Mouse (Mus musculus) mesoderm, embryonic 11.5 days (tissue): ENCODE results near the gene Tubg2.
A peak's percentile ranks its signal among the peaks of the same experiment; 100 is the strongest.
"Not testable (repeated sequence)": the region's sequence is repeated elsewhere in the genome, so short reads cannot be mapped to it uniquely, and the experiment has no call there.

Experiments
- DNase-seq: peaks from one replicate; pipeline ENCODE4 v3.0.0-alpha.2; 2012; ENCODE audit warnings: low read depth, low spot score

The Tubg2 gene

DNA sequence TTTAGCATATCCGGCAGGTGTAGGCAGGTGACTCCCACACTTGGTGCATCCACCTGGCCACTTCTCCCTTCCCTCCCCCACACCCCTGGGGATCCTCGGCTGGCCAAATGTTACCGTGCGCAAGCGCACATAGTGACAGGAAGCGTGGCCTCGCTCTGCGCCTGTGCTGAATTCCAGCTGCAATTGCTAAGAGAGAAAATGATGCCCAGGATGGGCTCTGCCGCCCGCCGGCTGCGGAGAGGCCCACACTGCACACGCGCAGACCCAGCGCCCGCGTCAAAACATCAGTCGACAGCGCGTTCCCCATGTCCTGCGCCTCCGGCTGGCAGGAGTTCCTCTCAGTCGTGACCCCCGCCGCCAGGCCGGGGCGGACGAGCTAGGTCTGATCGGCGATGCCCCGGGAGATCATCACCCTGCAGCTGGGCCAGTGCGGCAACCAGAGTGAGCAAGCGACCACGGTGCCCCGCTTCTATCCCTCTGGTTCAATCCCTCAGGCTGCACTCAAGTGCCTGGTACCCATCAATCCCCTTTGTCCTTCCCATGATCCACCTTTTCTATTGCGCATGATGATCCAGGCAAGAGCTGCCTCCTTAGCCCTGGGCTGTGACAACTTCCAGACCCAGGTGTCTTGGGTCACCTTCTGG lies at the start of gene Tubg2:
Gene Tubg2, plus strand, starts transcription at position 180 of the 644 bp plus-strand sequence.
- peak; percentile 79 for DNase-seq

DNA sequence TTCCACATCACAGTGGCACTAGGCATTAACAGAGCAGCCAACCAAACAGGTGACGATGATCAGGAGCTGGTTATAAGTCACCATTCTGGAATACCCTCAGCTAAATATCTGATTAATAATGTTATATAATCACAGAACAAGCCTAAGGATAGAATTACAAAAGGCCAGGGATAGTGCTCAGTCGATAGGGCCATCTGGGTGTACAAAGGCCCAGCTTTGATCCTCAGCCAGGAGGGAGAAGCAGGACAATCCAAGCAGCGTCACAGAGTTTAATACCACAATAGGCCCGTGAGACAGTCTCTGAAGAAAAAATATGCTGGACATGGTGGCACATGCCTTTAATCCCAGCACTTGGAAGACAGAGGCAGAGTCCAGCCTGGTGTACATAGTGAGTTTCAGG lies 46.4 kb upstream of the Tubg2 start:
- no peak for DNase-seq

DNA sequence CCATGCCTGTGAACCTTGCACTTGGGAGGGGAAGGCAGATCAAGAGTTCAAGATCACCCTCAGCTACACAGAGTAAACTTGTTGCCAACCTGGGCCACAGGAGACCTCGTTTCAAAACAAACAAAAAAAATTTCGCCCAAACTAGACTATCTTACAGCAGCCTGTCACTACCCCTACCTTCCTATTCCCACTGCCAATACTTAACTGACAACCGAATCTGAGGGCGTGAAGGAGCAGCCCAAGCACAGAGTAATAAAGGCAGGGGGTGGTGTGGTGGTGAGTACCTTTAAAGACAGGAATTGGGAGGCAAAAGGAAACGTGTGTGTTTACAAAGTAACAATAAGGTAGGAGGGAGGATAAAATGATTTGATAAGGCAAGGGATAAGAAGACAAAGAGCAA lies 45.0 kb upstream of the Tubg2 start:
- no peak for DNase-seq

DNA sequence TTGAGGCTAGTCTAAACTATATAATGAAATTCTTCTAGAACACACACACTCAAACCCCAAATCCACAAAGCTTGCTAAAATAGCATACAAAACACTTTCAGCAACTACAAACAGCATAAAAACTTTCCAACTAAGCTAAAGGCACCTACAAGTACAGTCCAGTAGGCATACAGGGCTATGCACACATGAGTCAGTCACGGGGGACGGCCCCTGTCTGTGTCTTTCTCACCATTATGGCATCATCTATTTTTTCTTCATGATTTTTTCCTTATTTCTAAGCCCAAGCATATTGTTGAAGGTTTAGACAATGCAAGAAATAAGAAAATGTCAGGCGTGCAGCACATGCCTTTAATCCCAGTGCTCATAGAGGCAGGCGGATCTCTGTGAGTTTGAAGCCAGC lies 44.5 kb upstream of the Tubg2 start:
- DNase-seq, result no peak

DNA sequence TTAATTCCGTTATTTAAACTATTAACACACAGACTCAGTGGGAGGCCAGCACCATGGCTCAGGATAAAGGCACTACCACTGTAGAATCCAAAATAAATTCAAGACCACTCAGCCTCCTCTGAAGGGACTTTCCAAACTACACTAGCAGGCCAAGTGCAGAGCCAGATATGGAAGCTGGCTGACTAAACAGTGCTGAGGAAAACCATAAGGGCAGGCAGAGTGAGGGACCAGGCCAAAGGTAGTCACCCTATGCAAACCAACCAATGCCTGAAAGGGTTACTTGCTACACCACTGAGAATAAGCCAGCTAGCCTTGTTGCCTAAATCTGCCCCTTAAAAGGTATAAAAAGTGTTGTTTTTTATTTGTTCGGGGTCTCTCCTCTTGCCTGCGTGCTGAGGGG lies 43.5 kb upstream of the Tubg2 start:
- no peak for DNase-seq

DNA sequence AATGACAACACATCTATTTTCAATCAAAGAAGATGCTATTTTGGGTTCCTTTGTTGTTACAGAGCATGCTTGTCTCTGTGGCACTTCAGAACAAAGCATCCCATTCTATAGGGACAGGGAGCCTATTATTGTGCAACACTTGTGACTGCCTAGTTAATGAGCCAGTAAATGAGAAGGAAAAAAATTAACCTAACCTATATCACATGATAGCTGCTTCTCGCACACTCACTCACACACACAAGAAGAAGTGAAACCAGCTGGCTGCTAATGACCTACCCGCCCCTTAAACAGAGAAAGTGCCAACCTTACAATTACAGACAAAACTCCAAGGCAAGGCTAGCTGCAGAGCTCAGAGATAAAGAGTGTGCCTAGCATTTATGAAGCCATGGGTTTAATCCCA lies 40.1 kb upstream of the Tubg2 start:
- no peak for DNase-seq

DNA sequence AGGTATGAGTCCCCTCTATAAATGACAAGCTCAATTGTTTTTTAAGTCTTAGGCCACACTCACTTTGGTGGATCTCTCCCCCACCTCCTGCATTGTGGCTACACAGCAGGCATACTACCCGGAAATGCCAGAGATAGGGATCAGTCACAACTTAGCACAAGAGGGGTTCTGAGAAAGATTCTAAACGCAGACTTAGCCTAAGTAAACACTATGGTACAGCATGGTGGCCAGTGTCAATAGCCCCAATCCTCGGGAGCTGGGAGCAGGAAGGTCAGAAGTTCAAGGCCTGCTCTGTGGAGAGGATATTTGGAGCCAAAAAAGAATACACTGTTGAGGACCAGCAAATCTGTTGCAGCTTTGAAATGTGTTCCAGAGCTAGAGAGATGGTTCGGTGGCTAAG lies 37.6 kb upstream of the Tubg2 start:
- no peak for DNase-seq

DNA sequence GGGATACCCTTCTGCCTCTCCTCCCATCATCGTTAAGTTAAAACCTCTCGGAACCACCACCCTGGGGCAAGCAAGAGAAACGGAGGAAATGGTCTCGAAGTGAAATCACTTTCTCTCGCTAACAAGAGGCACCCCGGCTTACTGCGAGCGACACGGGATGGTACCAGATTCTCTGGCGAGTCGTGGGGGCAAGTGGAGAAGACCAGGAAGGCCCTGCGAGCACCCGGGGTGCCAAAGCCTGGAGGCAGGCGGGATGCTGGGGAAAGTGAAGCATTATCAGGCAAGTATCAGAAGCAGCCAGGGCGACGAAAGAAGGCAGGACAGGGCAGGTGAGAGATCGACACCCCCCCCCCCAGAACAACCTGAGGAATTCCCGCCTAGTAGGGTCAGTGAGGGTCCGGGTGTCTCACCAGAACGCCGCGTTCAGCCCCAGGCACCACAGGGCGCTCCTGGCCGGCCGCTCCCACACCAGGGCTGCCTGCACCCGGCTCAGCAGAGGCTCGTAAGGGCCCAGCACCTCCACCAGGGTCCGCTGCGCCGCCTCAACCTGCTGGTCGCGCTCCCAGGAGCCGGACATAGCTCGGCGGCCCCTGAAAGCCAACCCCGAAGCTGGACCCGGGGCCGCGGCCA lies 36.5 kb upstream of the Tubg2 start:
- DNase-seq, result no peak

DNA sequence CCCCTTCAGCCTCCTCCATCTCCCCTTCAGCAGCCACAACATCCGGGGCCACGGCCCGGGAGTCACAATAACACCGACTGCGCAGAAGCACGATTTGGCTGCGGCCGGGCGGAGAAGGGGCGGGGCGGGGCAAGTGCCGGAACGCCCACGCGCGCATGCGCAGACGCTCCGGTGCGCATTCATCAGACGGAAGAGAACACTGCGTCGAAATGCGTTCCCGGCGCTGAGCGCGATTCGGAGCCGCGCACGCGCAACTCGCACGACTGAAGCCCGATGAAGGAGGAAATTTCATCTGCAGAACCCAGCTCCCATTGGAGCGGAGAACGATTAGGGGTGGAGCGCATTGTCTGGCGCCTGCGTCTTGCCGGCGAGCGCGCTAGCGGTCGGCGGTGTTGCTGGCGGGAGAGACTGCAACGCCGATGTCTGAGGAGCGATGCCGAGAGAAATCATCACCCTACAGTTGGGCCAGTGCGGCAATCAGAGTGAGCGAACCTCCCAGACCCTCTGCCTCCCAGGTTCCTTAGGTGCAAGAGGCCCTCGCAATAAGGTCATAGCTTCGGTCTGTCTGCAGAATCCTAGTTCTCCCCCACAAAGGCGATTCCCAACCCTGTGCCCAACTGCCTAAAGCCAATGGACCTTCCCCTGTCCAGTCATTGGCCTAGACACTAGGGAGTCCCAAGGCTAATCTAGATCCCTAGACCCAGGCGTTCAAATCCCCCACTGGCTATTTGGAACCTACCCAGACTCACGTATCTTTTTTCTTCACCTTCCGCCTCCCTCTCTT lies 35.8 kb upstream of the Tubg2 start, which contains the start of the genes Retreg3 and Tubg1:
Gene Retreg3, minus strand, starts transcription at position 133 of the 784 bp plus-strand sequence.
Gene Tubg1, plus strand, starts transcription at position 178 of the 784 bp plus-strand sequence.
- peak; percentile 100 for DNase-seq

DNA sequence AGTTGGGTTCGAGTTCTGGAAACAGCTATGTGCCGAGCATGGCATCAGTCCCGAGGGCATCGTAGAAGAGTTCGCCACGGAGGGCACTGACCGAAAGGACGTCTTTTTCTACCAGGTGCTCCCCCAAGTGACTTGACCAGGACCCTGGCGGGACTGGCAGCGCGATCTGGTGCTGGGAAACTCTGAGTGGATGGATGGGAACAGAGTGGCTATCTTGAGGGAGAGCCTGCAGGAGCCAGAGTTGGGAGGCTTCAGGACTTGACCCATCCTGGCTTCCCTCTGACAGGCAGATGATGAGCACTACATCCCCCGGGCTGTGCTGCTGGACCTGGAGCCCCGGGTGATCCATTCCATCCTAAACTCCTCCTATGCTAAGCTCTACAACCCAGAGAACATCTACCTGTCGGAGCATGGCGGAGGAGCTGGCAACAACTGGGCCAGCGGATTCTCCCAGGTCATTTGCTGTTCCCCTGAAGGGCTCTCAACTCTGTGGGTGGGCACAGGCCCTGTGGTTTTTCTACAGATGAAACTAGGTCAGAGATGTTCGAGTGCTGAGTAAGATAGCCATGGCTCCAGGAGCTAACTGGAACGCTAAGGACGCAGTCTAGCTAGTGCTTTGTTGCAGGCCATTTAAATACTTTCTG lies 35.0 kb upstream of the Tubg2 start:
- DNase-seq, result no peak

DNA sequence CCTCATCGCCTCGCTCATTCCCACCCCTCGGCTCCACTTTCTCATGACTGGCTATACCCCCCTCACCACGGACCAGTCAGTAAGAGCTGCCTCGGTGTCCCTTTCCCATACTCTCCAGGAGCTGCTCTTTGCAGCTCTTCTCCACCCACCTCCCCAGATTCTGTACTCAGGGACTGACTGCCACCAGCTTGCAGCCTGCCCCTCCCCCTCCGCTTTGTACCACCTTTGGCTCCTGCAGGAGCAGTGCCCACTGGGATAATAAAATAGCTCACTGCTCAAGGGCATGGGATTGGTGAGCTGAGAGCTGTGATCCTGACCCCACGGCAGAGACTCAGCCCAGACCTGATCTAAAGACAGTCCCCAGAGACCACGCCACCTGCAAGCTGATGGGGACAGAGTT lies 31.2 kb upstream of the Tubg2 start:
- DNase-seq, result not testable (repeated sequence)

DNA sequence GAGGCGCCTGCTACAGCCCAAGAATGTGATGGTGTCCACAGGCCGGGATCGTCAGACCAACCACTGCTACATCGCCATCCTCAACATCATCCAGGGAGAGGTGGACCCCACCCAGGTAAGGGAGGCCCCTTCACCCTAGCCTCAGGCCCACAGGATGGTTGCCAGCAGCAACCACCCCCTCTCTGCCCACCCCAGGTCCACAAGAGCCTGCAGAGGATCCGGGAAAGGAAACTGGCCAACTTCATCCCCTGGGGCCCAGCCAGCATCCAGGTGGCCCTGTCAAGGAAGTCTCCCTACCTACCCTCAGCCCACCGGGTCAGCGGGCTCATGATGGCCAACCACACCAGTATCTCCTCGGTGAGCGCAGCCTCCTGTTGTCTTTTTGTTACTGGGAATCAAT lies 30.7 kb upstream of the Tubg2 start:
- DNase-seq, result not testable (repeated sequence)

DNA sequence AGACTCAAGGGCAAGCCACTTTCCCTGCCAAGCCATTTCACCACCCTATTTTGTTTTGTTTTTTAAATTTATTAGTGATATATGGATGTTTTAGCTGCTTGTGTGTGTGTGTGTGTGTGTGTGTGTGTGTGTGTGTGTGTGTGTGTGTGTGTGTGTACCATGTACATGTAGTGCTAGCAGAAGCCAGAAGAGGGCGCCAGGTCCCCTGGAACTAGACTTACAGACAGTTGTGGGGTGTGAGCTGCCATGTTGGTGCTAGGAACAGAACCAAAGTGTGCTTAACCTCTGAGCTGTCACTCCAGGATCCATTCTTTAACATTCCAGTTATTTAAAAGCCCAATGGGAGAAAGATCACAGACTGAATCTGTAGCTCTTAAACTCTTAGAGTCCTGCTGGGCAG lies 28.6 kb upstream of the Tubg2 start:
- DNase-seq, result no peak

DNA sequence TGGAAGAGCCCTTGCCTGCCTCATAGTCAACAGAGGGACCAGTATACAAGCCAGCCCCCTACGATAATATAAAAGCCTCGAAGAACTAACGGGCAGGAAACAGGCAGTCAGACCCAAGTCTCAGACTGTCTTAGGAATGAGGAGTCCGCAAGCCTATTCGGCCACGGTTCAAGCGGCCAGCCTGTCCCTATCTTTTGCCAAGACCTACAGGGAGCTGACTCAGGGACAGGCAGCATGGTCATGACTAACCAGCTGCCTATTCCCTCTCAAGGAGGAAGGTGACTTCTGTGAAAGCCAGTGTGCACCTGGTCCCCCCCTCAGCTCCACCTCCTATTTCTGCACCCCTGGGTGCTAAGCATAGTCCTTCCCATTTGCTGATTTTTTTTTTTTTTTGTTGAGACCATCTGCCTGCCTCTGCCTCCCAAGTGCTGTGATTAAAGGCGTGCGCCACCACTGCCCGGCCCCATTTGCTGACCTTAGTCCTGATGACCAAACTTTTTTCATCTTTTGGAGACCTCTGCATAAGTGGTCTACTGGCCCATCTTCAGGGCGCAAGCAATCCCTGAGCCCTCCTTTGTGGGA lies 26.6 kb upstream of the Tubg2 start:
- DNase-seq, result no peak

DNA sequence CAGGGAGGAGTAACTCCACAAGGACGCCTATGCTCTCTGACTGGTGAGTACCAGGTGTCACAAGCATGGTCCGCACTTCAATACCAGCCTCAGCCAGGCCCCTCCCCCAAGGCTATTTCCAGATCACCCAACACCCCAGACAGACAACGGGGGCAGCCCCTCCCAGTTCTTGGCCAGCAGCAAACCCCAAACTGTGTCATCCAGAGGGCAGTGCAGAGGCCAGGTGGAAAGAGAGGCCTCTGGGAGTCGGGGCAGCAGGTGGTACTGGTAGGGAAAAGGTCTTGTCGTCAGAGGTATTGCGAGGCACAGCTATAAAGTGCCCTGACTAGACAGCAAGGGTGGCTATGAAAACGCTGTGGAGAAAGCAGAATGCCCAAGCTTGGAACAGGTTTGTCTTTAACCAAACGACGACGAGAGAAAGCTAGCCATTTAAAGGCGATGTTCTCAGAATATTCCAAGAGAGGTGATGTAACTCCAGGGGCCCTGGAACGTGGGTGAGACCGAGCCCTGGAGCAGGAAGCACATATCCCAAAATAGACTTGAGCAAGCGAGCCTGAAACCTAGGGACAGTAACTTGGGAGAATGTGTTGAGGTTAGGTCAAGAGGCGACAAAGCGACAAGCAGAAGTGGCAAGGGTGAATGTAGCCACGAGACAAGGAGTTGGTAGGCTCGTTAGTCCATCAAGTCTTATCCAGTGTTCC lies 25.5 kb upstream of the Tubg2 start:
- no peak for DNase-seq

DNA sequence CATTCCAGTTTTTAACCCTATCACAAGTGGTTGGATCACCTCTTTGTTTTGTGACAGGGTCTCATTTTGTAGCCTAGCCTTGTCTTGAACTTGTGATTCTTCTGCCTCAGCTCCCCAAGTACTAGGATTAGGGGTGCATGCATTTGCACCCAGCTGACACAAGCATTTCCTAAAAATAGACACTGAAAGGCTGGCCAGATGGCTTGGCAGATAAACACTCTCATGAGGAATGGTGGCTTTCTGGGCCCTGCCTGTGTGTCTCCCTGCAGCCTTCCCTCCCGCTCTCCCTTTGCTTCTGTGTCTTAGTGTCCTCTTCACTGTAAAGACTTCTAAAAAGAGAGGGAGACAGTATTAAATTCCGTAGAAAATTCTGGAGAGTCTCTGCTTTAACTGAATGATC lies 24.5 kb upstream of the Tubg2 start:
- no peak for DNase-seq

DNA sequence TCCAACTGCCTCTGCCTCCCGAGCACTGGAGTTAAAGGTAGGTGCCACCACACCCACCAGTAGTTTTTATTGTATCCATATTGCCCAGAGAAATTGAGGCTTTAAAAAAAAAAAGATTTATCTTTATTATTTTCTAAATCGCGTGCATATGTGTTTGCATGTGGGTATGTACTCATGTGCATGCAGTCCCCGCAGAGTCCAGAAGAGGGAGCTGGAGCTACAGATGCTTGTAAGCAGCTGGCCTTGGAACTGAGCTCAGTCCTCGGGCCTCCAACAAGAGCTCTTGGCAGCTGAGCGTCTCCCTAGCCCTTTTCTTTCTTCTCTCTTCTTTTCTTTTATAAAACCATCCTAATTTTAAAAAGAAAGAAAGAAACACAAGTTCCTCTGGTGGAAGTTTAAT lies 24.0 kb upstream of the Tubg2 start:
- DNase-seq, result peak; percentile 56

DNA sequence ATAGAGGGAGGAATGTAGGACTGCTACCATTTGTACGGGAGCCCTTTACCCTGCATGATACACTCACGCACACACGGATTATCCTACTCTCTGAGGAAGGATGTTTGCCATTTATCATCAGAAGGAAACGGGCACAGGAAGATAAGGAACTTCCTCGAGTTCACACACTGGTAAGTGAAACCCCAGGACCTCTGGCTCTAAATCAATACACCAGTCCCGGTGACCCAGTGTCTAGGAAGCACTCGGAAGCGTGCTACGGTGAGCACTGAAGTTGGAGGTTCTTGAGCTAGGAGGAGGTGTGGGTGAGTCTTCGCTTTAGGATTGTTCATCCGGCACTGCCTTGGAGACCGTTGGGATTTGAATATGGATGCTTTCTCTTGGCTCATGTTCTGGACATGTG lies 22.7 kb upstream of the Tubg2 start:
- DNase-seq, result no peak

DNA sequence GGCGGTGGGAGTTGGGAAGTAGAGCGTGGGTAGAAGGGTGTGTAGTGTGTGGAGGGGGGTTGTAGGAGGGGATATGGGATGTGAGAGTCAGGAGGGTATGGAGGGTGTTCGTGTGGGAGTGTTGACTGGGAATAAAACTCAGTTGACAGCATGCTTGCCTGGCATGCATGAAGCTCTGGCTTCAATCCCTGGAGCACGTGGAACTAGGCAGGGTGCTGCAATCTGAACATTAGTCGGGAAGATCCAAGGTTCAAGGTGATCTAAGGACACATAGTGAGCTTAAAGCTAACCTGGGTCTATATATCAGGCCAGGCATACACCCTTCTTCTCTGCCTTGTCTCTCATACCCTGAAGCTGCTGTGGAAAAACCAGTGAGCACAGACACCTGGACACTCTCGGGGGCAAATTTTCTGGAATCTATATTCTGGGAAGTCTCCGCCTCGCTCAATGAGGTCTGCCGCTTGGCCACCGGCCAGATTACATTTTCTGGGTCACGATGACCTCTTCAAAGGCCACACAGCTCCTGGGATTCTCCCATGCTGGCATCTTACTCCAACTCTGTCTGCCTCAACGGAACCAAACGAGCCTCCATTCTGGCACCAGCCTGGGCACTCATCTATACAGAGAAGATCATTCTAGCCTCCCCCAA lies 21.4 kb upstream of the Tubg2 start:
- DNase-seq, result no peak

DNA sequence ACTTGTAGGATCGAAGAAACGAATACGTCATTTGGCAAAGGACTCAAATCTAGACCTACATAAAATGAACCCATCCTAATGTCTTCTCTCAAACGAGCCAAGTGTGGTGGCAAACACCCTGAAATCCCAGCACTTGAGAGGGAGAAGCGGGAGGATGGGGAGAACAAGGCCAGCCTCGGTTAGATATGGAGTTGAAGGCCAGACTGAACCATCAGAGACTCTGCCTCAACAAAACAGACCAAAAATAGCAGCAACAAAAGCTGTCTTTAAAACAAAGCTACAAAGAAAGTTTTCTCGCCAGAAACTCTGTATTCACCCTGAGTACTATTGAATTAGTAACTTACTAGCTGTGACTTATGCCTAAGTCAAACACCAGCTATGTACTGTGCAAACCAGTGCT lies 18.7 kb upstream of the Tubg2 start:
- DNase-seq, result no peak
